Mouse (Mus musculus) cerebellum, postnatal 10 days (tissue): ENCODE results near the gene Klf2.
A peak's percentile ranks its signal among the peaks of the same experiment; 100 is the strongest.

Experiments used
- DNase-seq, 2 experiments: peaks; one replicate each; pipeline ENCODE4 v3.0.0; 2021; ENCODE audit warnings: mixed read lengths in 2 of 2

Gene Klf2

DNA sequence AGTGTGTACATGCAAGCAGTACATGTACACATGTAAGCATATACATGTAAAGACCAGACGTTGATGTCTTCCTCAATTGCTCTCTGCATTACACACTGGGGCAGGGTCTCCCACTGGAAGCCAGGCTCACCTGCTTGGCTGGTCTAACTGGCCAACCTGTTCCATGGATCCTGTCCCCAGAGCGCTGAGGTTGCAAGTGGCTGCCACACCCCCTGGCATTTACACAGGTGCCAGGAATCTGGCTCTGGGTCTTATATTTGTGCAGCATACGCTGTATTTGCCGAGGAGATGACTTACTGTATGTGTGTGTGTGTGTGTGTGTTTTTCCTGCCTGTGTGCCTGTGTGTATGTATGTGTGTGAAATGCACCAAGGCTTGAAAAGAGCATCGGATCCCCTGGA lies 11.9 kb upstream of the Klf2 start:
- no peak for DNase-seq

DNA sequence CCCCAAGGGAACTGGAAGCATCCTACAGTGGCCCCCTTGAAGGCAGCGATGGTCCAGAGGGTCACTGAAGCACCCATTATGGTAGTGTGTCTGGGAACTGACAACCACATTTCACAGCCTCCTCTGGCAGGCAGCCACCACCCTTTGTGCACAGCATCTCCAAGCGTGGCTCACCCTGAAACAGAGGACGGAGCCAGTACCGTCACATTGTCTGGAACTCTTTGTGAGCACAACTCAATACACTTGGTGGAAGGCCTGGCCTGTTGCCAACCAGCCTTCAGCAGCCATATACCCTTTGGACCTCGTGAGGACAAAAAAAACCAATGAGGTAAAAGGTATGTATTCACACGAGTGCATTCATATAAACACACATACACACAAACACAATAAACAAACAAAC lies 10.6 kb upstream of the Klf2 start:
- peak; percentile 41 to 42 for DNase-seq

DNA sequence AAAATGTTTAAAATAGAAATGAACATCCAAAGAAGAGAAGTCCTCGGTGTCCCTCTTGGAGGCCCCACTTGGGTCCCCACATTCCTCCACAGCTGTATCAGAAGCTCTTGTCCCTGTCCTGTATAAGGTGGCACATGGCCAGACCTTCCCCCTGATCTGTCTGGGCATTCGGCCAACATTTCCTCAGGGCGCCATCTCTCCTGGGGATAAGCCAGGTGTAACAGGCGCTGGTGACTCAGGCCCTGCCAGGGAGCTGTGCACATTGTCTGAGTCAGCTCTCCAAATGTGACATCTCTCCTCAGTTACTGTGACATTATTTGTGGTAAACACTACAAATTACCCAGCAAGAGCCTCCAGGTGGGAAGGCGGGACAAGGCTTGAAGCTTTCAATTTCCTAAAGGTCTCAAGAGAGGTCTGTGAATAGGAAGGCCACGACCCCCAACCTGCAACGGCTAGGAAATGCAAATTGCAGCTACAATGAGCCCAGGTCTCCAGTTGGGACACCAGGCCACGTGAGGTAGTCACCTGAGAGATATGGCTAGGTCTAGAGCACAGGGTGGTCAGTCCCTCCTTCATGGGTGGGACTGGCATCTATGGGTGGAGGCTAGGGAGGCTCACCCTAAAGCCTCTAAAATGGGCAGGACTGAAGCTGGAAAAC lies 7.9 kb upstream of the Klf2 start:
- DNase-seq = peak; percentile 82 to 86

DNA sequence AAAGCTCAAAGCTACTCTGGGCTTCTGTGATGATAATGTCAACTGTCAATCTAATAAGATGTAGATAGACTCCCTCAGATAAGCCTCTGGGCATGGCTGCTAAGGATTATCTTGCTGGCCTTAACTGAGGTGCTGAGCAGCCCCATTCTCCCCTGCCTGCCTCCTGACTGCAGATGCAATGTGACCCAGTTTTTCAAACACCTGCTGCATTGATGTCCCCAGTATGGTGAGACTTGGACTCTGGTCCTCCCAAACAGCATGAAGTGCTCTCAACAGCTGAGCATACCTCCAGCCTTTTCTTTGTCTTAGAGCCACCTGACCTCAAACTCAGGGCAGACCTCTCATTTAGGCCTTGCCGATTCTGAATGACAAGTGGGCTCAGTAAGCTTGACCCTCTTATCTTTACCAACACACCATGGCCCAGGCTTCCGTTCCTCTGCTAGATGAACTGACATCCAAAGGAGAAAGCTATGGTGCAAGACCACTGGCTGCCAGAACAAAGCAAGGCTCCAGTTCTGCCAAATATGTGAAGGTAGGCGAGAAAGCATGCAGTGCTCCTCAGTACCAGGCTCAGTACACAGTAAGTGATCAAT lies 5.8 kb upstream of the Klf2 start:
- DNase-seq = no peak

DNA sequence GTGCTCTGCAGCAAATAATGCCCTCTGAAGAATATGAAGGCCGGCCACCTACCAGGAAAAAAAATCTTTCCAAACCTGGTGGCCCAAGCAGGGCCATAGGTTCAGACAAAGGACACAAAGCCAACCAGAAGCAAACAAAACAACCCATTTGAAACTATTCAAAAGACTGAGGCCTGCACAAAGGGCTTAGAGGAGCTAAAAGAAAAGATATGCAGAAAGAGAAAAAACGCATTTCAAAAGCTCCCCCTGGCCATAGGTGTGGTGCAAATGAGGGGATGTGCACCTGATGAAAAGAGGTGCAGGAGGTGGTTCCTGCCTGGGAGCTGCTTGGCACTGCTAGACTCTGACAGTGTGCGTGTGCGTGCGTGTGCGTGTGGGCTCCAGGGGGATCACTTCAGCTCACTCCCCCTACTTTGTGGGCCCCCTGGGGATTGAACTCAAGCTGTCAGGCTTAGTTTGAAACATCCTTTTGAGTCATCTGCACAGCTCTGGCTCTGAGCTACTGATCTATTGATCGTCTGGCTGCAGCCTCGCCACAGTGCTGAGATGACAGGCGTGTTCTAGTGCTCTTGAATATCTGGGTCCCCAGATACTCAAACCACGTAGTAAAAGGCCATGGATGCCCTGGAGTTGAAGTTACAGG lies 2.7 kb upstream of the Klf2 start:
- no peak for DNase-seq

DNA sequence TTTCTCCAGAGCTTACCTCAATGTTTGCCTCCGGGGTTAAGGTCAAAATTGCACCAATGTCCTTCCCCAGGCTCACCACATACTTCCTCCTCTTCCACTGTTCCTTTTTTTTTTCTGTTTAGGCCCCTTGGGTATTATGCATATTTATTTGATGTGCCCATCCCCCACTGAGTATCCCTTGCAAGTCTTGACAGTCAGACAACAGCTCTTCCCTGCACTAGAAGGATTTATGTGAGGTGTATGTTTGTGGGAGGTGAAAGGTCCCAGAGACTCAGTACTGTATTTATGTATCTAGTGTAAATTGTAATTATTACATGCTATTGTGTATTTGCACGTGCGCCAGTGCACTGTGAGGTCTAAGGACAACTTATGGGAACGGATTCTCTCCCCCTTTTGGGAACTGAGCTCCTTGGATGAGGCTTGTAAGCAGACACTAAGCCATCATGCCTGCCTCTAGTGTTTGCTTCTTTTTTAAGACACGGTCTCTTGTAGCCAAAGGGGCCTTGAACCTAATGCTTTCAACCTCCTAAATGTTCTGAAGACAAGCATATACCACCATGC lies 1.0 kb upstream of the Klf2 start:
- DNase-seq = no peak

DNA sequence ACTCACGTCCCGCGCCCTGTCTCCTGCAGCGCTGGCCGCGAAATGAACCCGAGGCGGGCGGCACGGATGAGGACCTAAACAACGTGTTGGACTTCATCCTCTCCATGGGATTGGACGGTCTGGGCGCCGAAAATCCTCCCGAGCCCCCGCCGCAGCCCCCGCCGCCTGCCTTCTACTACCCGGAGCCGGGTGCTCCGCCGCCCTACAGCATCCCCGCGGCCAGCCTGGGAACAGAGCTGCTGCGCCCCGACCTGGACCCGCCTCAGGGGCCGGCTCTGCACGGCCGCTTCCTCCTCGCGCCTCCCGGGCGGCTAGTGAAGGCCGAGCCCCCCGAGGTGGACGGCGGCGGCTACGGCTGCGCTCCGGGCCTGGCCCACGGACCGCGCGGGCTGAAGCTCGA lies 564 bp downstream of the Klf2 start:
- DNase-seq = peak in 1 of 2 experiments; percentile 27

DNA sequence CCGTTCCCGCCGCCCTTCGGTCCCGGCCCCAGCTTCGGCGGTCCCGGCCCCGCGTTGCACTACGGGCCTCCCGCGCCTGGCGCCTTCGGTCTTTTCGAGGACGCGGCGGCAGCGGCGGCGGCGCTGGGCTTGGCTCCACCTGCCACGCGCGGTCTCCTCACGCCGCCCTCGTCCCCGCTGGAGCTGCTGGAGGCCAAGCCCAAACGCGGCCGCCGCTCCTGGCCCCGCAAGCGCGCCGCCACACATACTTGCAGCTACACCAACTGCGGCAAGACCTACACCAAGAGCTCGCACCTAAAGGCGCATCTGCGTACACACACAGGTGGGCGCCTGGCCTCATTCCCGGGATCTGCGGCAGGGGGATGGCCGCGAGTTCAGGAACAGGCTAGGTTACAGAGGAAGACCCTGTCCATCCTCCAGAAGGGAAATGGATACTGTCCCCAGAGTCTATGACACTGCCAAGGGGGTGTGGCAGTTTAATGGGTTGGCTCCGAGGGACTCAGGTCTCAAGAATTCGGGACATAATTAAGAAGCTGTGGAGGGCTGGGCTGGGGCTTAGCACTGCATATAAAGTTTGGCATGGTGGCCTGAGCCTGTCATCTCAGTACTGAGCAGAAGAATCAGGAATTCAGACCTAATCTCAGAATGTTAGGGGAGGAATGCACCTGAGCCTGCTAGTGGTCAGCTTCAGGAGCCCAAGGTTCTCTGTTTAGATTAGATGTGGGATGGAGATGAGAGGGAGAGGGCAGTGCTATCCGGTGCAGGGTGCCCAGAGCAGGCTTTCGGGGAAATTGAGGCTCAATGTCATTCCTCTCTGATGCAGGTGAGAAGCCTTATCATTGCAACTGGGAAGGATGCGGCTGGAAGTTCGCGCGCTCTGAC lies 1.3 kb downstream of the Klf2 start:
- peak; percentile 31 to 36 for DNase-seq

DNA sequence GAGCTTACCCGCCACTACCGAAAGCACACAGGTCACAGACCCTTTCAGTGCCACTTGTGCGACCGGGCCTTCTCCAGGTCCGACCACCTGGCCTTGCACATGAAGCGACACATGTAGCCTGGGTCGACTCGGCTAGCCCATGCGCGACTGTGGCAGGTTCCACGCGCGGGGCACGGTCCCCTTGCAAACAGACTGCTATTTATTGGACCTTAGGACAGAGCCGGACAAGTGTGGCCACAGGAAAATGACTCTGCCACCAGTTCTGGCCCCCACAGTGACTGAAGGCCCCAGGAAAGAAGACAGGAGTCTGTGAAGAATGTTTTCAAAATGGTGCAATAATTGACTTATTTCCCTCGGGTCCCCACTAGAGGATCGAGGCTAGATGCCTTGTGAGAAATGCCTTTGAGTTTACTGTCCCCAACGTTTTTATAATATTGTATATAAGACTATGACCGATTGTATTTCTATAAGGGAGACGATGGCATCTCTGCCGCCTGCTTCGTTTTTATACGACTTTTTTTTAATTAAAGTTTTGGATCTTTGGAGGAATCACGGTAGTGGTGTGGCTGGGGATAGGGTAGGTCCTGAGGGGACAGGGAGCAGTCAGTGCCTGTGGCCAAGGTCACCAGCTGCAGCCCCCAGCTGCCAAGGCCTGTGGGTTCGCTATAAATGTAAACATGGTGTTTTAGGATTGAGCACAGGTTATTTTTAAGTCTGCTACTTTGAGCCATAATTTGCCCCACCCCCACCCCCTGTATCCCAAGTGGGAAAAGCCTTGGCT lies 2.2 kb downstream of the Klf2 start:
- DNase-seq = no peak

DNA sequence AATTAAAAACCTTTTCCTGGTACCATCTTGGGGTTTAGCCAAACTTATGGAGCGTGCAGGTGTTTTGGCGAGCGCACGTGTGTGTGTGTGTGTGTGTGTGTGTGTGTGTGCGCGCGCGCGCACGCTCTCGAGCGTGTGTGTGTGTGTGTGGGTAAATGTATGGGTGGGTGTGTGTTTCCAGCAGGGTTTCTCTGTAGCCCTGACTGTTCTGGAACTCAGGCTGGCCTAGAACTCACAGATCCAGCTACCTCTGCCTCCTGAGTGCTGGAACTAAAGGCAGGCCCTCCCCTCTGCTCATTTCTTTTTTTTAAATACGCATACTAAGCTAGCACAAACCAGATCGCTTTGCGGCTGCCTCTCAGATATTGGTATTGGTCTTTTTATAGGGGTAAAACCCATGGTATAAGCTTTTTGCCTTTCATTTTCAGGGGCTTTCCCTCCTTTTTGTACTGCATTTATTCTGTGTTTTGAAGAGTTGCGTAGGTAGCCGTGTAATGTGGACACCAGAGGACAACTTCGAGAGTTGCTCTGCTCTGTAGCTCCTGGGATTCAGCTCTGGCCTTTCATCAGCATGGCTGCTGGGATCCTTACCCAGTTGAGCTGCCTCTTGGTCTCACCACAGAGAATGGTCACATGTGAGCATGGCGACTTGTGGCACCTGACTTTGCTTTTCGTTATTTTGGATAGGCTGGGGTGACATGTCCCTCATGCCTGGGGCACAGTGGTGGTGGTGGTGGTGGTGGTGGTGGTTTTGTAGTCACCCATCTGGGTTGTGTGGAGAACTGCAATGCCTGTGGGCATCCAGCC lies 3.0 kb downstream of the Klf2 start:
- no peak for DNase-seq

DNA sequence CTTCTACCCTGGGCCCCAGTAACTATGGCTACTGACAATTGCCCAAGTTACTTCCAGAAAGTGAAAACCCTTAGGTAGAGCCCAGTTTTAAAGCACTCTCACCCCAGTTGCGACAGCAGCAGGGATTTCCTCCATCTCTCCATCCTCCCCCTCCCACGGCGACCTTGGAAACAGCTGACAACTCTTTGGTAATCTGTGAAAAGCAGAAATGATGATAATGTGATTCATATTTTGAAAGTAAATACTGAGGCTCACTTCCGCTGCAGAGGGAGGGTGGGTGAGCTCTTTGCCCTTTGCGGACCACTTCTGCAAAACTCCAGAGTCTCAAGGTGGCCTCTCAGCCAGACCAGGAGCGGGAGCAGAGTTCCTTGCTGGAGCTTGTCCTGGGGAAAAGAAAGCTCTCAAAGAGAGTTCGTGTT lies 3.6 kb downstream of the Klf2 start:
- no peak for DNase-seq

DNA sequence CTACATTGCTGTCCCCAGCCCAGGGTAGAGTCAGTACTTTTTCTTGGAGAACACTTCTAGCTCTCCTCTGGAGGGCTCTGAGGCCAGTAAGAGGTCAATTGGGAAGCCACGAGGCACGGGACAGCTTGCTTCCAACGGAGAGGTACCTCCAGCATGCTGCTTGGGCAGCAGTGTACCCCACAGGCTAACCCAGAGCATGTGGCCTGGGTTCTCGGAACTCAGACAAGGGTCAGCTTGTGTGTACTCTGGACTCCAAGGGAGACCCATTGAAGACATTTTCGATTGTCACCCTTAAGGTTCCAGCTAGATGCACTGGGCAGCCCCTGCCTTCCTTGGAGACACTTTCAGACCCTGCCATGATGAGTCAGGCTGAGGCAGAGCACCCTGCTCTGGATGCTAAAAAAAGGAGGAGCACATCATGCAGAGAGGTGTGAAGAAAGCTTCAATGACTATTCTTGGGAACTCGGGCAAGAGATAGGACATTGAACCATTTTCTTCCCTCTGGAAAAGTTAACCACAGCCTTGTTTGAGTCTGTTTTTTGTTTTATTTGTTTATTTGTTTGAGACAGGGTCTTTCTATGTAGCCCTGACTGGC lies 4.4 kb downstream of the Klf2 start:
- no peak for DNase-seq

DNA sequence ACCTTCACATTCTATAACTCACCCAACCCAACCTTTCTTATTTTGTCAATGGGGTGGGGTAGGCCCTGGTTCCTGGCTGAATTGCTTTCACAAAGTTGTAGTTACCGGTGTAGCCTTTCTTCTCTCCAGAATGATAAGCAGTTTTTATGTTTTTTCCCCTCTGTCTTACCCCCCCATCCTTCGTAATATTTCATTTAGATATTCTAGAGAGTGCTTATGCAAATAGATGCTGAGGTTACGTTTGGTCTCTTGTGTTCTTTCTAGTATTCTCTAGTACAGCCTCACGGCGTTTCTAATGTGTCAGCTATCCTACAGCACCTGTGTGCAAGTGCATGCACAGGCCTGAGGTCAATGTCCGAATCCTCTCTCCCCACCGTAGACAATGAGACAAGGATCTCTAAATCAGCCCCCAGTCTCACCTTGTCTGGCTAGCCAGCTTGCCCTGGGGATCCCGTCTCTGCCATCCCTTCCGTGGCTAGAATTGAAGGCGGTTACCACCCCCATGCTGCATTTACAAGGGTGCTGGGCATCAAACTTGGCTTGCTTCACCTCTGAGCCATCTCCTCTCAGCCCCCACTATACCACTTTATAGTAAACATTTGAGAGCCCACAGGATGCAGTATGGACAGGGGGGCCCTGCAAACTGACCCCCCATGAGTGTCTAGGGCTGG lies 5.3 kb downstream of the Klf2 start:
- DNase-seq = no peak

DNA sequence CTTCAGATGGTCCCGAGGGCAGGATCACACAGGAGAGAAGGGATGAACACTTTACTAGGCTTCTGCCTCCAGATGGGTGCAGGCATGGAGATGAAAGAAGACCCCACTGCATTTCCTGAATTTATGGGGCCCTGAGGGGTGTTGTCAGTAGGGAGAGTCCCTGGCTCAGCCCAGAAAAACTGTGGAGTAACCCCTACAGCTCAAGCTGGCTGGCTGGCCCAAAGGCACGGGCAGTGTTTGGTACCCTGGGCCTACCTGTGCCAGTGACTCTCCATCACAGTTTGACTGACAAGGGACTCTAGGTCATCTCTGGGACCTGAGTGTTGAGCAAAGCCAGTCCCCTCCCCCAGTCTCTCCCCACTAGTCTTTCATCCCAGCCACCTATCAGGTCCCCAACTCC lies 5.9 kb downstream of the Klf2 start:
- no peak for DNase-seq

DNA sequence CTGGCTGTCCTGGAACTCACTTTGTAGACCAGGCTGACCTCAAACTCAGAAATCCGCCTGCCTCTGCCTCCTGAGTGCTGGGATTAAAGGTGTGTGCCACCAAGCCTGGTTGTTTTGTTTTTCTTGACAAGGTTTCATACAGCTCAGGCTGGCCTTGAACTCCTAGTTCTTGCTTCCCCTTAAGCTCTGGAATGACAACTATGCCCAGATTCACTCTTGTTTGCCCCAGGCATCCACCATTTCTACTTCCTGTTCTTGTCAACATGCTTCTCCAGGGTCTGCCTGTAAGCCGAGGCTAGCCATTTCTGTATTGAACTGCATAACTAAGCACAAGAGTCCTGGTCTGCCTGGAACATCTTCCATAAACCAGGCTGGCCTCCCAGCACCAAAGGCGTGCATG lies 10.3 kb downstream of the Klf2 start:
- no peak for DNase-seq

DNA sequence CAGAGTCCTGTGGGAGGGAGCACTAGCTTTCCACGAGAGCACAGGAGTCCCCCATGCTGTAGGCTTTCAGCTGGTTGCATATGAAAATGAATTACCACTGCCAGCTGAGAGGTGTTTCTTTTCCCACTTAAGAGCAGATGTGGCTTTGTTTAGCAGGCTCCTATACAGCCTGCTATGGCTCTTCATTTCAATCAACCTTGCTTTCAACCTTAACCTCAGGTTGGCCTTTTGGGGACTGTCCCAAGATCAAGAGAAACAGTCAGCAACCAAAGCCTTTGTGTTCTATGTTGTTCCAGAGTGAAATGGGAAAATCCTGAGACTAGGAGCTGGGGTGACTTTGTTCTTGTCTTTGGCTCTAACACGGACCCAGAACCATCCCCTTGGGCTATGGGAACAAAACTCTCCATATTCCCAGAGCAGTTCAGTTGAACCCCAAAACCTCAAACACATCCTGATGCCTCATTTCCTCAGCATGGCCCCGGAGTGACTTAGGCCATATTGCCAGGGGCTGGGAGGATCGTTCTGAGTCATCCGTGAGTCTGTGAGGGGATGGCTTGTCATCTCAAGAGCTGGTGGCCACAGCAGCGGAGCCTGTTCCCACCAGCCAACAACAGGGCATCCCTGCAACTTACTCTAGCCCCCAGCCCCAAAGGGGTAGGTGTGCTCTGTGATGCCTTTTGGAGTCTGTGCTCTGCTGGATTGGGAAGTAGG lies 12.1 kb downstream of the Klf2 start:
- no peak for DNase-seq

DNA sequence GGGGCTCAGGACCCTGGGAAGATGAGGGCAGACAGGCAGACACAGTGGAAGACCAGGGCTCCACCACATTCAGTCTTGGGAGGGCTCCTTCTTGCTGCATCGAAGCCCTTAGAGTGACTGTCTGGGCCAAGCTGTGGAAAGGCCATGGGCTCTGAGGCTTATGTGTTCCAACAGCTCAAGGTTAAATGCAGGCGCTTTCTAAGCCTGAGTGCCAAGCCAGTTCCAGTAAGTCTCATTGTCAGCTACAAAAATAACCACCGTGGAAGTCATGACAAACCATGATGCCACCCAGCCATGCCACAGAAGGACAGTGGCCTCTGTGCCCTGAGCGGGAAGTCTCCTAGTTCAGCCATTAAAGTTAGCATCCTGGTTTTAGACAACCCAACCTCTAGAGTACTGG lies 12.8 kb downstream of the Klf2 start:
- DNase-seq = no peak

DNA sequence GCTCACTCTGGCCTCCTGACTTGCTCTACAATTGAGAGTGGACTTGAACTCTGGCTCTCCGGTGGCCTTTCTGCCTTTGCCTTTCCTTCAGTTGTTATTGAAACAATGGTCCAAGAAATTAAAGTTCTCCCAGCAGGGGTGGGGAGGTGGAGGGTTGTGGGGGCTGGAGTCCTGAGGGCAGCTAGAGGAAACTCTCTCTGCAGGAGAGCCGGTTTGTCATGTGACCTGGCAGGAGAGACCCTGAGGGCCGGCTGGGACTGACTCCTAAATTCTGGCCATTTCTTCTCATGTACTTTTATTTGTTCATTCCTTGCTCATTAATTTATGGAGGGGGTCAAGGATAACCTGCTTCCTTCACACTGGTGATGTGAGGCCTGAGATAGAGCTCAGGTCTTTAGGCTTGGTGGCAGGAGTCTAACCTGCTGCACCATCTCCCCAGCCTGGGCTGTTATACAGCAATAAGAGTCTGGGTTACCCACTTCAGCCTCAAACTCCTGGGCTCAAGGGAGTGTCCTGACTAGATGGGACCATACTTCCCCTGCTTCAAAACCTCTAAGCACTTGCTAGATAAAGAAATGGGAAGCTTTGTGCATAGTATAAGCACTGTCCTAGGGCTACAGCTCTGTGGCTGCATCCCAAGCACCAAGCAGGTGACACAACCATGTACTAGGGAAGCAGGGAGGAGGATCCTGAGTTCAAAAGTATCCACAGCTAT lies 14.8 kb downstream of the Klf2 start:
- DNase-seq = peak in 1 of 2 experiments; percentile 18

DNA sequence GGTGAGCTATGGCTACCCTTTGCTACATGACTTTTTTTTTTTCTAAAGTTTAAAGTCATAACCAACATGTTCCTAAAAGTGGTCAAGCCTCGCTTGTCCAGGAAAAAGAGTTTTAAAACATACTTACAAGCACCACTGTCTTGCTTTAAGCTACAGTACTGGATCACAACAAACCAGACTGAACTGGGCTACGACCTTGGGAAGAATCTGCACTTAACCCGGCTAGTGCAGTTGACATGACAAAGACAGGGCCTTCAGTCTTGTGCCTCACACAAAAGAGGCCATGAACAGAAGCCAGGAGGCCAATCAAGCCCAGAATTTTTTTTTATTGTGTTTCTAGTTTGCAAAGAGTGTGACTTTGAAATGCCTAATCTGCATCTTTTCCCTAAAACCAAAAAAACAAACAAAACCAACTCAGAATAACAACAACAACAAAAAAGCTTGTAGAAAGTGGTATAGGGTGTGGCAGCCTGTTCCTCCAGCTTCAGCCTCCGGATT lies 15.4 kb downstream of the Klf2 start:
- no peak for DNase-seq
